Mouse (Mus musculus) testis, adult 10 weeks (tissue): ENCODE measurements around the gene Nr4a1. TPM values are rescaled to one million over a fixed set of nuclear protein-coding genes. Genes with fewer than 3 reads are reported as not detected.

Experiments used
- polyA plus RNA-seq: library from polyadenylated mRNA; stranded (reverse); fragments of 350-450 nt; fragmentation: Illumina TruSeq; extraction: RNeasy Lipid Tissue Mini Kit (QIAGEN cat#74804); gene quantifications from one replicate; pipeline ENCODE4 v1.2.3, GENCODE M21; 2014; ENCODE audit warnings: low read depth, low replicate concordance

The Nr4a1 gene
- polyA plus RNA-seq = 1.4 TPM

GRCm38 (mm10) chr15:101253886-101254795 lies at the start of gene Nr4a1:
Gene Nr4a1 (plus strand): TSS chr15:101254269.

GRCm38 (mm10) chr15:101224006-101224906 lies 29.8 kb upstream of the Nr4a1 start, which contains the start of gene Grasp:
Gene Grasp (plus strand): TSS chr15:101224188.

GRCm38 (mm10) chr15:101283911-101284750 lies 30.1 kb downstream of the Nr4a1 start, which contains the start of gene Atg101:
Gene Atg101 (plus strand): TSS chr15:101284272.

GRCm38 (mm10) chr15:101293025-101293621 lies 39.1 kb downstream of the Nr4a1 start, which contains the start of gene 6030408B16Rik:
Gene 6030408B16Rik (plus strand): TSS chr15:101293212.

Other genes starting within 250 kb of the Nr4a1 start
- gene Gm47841, start 206.9 kb upstream of the Nr4a1 start, polyA plus RNA-seq = not detected
- 0.10 TPM for gene Fignl2, start 175.7 kb upstream of the Nr4a1 start, polyA plus RNA-seq
- not detected for gene Ankrd33, start 138.5 kb upstream of the Nr4a1 start, polyA plus RNA-seq
- 0.27 TPM for gene Acvrl1, start 125.7 kb upstream of the Nr4a1 start, polyA plus RNA-seq
- gene Acvr1b, start 80.2 kb upstream of the Nr4a1 start, polyA plus RNA-seq = 4.3 TPM
- not detected for gene Grasp, start 30.1 kb upstream of the Nr4a1 start, polyA plus RNA-seq
- not detected for gene Atg101, start 30.0 kb downstream of the Nr4a1 start, polyA plus RNA-seq
- gene 6030408B16Rik, start 38.9 kb downstream of the Nr4a1 start, polyA plus RNA-seq = 1.7 TPM
- gene Krt80, start 115.9 kb downstream of the Nr4a1 start, polyA plus RNA-seq = not detected
- gene Krt7, start 156.8 kb downstream of the Nr4a1 start, polyA plus RNA-seq = not detected
- not detected for gene Krt87, start 184.5 kb downstream of the Nr4a1 start, polyA plus RNA-seq
- 8.2 TPM for gene Krt88, start 193.5 kb downstream of the Nr4a1 start, polyA plus RNA-seq
- not detected for gene Krt81, start 209.5 kb downstream of the Nr4a1 start, polyA plus RNA-seq
- gene Krt86, start 219.2 kb downstream of the Nr4a1 start, polyA plus RNA-seq = not detected
- not detected for gene Krt83, start 237.2 kb downstream of the Nr4a1 start, polyA plus RNA-seq